Mouse (Mus musculus) urinary bladder, postnatal 4 days (tissue): Measurements from ENCODE around the gene Rbm39.
A peak's percentile ranks its signal among the peaks of the same experiment; 100 is the strongest.

Experiments used
- DNase-seq, 2 experiments: peaks; one replicate each; pipeline ENCODE4 v3.0.0; 2021 to 2022; ENCODE audit warnings: low spot score in 2 of 2

Gene Rbm39

GRCm38 (mm10) chr2:156111358-156112079 lies 68.5 kb downstream of the Rbm39 start, which contains the start of the genes Cpne1 and Rbm12:
TSS of gene Cpne1 (minus strand) at chr2:156111965.
TSS of gene Rbm12 (minus strand) at chr2:156111978.
- DNase-seq: peak; percentile 90 to 94

- DNase-seq: no peak
These were observed 69.2 kb downstream of the Rbm39 start for GRCm38 (mm10) chr2:156110627-156111357.
